Mouse (Mus musculus) heart, postnatal 0 days (tissue): ENCODE data around the gene Zswim4.

Experiments used
- CTCF ChIP-seq: IDR thresholded peaks from 2 replicates; pipeline ENCODE4 v1.5.1; 2016; ENCODE audit warnings: antibody characterized with exemption, control low read depth, low read depth
- EP300 ChIP-seq: IDR thresholded peaks from 2 replicates; pipeline ENCODE4 v1.6.1; 2016; ENCODE audit warnings: antibody characterized with exemption, low read depth

- no peak for TF ChIP-seq CTCF
- TF ChIP-seq EP300: no peak
Observed at GRCm38 (mm10) chr8:84213277-84213676, 23.6 kb downstream of the Zswim4 start.
